Mouse (Mus musculus) brain, embryonic 14.5 days (tissue): ENCODE results near the gene Nceh1. TPM values are rescaled to one million over a fixed set of nuclear protein-coding genes. Genes with fewer than 3 reads are reported as not detected.

ENCODE experiments used
- DNase-seq: peaks from one replicate; pipeline ENCODE4 v3.0.0-alpha.2; 2011; ENCODE audit warnings: low read depth
- CTCF ChIP-seq: fragments of 200-500 bp; IDR thresholded peaks from 2 replicates; pipeline ENCODE4 v1.5.1; 2012; ENCODE audit warnings: inconsistent platforms, mild to moderate bottlenecking, moderate library complexity, borderline replicate concordance; ENCODE audit not compliant: insufficient read depth, insufficient read length; ENCODE audit errors: extremely low read depth
- POLR2A ChIP-seq: fragments of 200-500 bp; IDR thresholded peaks from 2 replicates; pipeline ENCODE4 v1.6.1; 2012; ENCODE audit warnings: mild to moderate bottlenecking, inconsistent platforms, borderline replicate concordance; ENCODE audit not compliant: poor library complexity, insufficient read depth, insufficient read length, severe bottlenecking; ENCODE audit errors: extremely low read depth
- polyA plus RNA-seq: library from polyadenylated mRNA; depleted of rRNA; stranded (reverse); fragments of >200 nt; gene quantifications from 2 replicates; pipeline ENCODE4 v1.2.3, GENCODE M21; 2012

Gene Nceh1
- polyA plus RNA-seq, 1 experiment: 5.4 TPM

DNA sequence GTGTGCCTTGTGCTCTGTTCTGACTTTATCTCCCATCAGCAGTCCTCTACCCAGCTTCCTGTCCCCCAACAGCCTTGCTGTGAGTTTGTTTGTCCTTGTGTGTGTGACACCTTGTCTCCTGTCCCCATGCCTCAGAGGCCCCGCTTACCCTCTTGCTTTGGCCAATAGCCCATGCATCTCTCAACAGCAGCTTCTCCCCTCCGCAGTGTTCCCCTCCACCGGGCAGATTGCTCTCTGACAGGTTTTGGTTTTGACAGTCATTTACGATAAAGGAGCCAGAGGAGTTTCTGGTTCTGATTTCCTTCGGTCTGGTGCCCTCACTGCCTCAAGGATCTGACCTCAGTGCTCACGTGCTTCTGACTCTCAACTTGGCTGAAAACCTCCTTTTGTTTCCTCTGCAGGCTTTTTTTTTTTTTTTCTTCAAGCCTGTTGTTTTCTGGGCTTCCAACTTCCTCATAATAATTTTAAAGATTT lies 11.1 kb downstream of the Nceh1 start:
- TF ChIP-seq CTCF (no peak), POLR2A (no peak)
- DNase-seq: no peak

DNA sequence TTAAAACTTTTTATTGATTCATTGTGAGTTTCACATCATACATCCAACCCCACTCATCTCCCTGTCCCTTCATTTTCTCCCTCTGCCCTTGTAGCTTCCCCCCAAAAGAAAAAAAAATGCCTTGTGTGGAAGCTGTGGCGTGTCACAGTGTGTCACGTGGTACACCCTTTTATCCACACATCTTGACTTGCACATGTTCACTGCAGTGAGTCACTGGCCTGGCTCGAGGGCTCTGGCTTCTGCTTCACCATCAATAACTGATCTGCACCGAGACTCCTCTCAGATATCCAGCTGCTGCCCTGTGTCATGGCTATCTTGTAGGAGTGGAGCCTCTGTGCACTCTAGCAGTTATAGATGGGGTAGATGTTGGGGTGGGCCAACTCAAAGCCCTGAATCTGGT lies 12.4 kb downstream of the Nceh1 start:
- DNase-seq: no peak
- TF ChIP-seq POLR2A: no peak
- TF ChIP-seq CTCF: no peak

DNA sequence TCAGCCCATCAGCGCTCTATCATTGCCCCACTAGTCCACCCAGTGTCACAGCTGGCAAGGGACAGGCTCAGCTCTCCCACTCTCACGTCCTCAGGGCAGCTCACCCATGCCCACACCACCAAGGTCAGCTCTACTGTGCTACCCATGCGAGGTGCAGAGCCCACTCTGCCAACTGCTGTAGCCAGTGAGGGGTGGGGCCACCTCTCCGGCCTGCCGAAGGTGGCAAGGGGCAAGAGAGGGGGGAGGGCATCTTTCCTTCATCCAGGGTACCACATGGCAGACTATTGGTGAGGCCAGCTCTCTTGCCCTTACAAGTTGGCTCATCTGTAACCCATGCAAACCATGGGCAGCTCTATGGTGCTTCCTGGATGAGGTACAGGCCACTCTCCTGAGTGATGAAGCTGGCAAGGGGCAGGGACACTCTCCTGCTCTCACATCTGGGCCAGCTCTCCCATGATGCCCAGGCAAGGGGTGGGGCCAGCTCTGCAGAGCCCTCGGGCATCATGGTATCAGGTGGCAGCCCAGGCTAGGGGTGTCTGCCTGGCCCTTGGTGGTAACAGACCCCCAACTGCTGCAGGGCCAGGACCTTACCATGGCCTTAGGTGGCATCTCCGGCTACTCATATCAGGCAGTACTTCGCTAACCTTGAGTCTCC lies 12.9 kb downstream of the Nceh1 start:
- TF ChIP-seq POLR2A (no peak), CTCF (no peak)
- no peak for DNase-seq

DNA sequence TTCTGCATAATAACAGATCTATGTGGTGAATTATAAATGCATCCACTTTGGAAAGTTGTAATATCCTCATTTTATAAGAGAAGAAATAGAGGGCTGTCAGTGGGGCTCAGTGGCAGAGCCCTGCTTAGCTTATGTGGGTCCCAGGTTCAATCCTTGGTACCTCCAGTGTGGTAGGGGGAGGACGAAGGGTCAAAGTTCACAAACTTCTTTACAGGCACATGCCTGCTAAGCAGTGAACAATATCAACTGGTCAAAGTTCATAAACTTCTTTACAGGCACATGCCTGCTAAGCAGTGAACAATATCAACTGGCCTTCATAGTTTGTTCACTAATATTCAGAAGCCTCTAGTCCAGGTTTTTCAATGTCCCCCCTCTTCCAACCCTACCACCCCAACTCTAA lies 13.8 kb downstream of the Nceh1 start:
- DNase-seq: no peak
- no peak for TF ChIP-seq CTCF
- TF ChIP-seq POLR2A: no peak

DNA sequence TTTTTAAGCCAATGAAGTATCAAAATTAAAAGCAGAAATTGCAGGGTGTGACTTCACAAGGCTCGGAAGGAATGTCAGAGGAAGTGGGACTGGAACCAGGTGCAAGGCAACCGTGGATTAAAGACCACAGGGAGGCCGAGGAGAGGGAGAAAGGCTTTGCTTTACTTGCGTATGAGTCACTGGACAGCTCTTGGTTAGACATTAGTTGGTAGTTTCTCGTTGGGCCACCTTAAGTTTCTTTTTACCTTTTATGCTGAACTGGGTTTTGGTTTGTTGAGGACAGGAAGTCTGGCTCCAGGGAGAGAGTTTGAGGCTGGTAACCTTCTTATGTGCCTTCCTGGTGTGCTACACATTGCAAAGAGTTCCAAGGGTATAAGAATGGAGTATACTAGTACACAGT lies 15.1 kb downstream of the Nceh1 start:
- DNase-seq: no peak
- TF ChIP-seq CTCF (no peak), POLR2A (no peak)

DNA sequence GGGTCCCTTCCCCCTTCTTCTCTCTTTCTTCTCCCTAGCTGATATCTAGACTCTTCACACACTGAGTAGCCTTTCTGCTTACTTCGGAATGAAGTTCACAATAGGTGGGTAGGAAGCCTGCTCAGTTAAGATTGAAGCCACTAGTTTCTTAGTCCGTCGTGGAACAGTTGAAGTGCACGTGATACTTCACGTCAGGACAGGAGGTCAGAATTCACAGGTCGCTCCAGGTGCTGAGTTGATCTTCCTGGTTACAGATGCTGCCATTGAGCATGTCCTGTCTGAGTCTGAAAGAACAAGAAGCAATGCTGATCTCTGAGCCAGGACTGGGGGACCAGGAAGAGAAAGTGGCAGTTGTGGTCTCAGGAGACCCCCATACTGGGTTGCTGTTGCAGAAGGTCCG lies 16.4 kb downstream of the Nceh1 start:
- TF ChIP-seq POLR2A: no peak
- no peak for DNase-seq

DNA sequence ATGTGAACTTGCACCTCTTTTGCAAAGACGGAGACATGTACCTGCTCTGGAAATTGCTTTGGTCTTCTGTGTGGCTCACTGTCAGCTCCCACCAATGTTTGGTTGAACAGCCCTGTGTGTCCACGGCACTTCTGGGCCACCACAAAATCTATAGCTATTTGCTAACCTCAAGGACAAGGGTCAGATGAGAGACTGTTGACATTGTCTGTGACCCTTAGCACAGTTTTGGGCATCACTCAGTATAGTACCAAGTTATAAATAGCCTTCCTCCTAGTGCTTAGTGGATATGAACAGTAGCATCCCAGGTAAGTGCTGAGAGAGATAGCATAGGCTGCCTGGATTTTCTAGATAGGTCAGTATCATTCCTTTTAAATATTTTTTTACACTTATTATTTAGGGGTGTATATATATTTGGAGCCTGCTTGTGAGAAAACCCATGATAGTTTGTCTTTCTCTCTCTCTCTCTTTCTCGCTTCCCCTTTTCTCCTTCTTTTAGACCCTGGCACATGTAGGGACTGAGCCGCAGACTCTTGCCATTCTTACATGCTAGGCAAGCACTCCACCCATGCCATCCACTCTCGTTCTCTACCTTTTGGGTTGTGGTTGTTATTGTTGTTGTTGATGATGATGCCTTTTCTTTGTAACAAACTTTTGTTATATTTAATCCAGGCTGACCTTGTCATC lies 19.1 kb downstream of the Nceh1 start:
- TF ChIP-seq CTCF (no peak), POLR2A (no peak)
- DNase-seq: no peak

DNA sequence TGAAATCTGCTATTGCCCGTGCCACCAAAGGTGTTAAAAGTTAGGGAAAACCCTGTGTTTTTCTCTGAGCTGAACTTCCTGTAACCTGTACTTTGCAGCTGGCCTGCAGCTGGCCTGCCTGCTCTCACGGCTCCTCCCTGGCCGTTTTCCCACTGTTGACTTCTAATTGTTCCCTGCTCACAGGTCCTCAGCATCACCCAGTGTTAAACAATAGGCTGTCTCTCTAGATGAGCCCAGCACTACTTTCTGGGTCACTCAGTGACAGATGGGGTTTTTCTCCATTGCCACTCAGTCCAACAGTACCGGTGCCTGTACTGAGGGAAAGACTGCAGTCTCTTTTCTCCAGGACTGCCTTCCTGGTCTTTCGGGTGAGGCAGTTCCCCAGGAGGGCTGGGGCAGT lies 22.3 kb downstream of the Nceh1 start:
- TF ChIP-seq POLR2A (no peak), CTCF (no peak)
- DNase-seq: no peak

DNA sequence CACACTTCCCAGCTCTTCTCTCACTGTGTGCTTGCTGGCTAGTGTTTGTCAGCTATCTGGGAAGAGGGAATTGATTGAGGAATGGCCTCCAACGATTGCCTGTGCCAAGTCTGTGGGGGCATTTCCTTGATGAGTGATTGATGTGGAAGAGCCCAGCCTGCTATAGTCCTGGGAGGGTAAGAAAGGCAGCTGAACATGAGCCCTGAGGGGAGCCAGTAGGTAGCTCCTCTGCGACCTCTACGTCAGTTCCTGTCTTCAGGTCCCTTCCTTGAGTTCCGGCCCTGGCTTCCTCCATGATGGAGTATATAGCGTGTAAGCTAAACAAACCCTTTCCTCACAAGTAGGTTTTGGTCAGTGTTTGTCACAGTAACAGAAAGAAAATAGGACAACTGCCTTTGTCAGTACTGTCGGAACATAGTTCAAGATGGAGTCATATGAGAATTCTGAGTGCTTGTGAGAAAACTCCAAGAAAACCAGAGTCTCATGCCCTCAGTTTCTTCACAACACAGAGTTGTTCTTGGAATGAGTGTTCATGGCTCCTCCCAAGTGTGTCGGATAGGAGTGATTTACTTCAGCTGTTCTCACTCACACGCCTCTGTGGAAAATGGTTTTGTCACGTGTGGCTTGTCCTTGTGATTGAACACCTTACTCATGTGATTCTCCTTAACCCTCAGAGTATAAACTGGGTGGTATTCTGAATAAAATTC lies 22.9 kb downstream of the Nceh1 start:
- TF ChIP-seq POLR2A: no peak
- no peak for TF ChIP-seq CTCF
- DNase-seq: no peak

DNA sequence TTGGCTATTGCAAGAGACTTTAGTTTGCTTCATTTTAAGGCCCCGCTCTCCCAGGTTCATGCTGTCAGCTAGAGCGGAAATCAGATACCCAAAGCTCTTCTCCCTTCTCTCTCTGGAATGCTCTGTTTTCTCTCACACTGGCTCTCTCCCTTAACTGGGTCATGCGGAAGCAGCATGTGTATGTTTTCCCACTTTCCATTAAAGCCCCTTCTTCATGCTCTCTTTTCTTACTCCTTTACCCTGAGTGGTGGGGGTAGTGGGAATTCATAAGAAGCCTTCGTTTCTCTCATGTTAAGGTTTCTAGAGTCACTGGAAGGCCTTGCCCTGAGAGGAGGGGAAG lies 23.4 kb downstream of the Nceh1 start:
- no peak for DNase-seq
- TF ChIP-seq CTCF (no peak), POLR2A (no peak)

DNA sequence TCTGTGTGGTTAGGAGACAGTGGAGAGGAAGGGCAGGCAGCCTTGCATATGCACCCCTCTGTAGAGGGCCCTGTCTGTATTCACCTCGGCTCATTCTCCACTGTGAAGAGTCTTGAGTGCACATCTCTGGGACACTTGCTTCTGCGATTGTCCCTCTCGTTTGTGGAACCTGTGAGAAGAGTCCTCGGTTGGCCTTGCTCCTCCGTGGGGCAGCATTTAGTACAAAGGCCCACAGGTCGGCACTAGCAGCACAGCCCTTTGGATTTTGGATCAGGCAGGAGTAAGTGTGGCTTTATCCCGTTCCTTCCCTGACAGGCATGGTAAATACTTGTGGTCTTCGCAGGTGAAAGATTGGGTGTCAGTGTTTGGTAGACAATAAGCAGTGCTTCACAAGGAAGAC lies 23.8 kb downstream of the Nceh1 start:
- no peak for DNase-seq
- no peak for TF ChIP-seq CTCF
- TF ChIP-seq POLR2A: no peak

DNA sequence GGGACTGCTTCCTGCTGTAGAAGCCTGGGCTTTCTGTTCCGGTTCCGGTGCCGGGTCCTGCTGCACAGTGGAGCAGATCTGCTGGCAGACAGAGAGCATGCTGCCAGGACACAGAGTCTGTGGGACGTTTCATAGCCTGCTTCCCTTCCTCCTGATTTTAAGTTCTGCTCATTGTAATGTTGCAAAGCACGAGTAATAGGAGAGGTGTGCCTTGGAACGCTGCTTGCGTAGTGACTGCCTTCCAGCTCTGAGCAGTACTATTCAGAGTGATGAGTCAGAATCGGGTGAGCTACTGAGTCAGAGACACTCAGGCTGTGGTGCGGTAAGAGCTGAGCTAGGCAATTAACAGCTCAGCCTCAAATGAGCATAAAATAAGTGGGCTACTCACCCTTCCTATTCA lies 26.9 kb downstream of the Nceh1 start:
- TF ChIP-seq CTCF: no peak
- no peak for TF ChIP-seq POLR2A
- no peak for DNase-seq

DNA sequence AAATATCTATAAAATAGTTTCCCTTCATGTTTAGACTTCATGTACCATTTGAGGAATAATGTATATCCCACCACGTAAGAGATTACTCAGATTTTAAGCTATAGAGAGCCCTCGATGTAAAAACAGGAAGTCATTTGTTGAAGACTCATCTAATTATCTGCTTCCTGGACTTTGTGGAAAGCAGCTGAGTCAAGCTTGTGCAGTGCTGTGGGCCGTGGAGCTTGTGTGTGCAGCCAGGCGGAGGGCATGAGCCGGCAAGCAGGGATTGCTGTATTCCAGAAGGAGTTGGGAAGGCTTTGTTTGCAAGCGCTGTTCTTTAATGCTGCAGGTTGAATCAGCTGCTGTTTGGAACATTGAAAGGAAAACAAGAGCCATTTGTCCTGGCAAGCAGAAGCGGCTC lies 27.5 kb downstream of the Nceh1 start:
- DNase-seq: peak; percentile 58

DNA sequence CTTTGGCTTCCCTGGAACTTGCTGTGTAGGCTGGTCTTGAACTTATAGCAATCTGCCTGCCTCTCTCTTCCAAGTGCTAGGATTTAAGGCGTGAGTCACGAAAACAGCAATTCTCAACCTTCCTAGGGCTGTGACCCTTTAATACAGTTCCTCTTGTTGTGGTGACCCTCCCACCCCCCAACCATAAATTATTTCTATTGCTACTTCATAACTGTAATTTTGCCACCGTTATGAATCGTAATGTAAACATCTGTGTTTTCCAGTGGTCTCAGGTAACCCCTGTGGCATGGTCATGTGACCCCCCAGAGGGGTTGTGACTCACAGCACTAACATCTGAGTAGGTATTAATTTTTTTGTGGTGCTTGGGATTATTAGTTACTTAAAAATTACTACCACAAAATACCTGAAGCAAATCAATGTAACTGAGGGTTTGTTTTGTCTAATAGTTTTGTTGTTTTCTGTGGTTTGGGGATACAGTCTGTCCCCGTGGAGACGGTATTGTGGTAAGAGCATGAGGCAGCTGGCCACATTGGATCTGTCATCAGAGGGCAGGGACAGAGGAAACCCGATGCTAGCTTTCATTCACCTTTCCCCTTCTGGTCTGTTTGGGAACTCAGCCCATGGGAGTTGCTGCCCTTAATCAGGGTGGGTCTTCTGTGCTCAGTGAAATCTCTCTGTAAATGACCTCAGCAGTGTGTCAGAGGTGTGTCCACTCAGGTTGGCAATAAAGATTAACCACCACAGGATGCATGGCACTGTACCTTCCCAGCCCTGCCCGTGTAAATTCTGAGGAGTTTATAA lies 31.5 kb downstream of the Nceh1 start:
- no peak for DNase-seq
- TF ChIP-seq POLR2A: no peak
- TF ChIP-seq CTCF: no peak

More for the DNA sequence above, 27.5 kb downstream of the Nceh1 start:
- no peak for TF ChIP-seq POLR2A
- no peak for TF ChIP-seq CTCF

DNA sequence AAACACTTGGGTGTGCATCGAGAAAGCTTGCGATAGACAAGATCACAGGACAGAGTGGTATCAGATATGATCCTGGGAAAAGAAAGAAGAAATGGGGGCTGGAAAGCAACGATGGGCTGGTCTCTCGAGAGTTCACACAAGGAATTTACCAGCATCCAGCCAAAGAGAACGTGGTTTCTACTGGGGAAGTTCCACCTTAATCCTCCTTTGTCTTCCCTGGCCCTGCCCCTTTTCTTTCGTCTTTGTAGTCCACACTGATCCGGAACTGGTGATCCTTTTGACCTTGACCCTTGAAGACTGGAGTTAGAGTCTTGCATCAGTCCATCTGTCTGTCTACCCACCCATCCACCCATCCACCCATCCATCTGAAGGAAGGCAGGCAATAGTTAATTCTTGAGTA lies 34.6 kb downstream of the Nceh1 start:
- no peak for DNase-seq
- TF ChIP-seq POLR2A (no peak), CTCF (no peak)
